ENCODE assay signal across 19 mouse cellular contexts in the genomic region with DNA sequence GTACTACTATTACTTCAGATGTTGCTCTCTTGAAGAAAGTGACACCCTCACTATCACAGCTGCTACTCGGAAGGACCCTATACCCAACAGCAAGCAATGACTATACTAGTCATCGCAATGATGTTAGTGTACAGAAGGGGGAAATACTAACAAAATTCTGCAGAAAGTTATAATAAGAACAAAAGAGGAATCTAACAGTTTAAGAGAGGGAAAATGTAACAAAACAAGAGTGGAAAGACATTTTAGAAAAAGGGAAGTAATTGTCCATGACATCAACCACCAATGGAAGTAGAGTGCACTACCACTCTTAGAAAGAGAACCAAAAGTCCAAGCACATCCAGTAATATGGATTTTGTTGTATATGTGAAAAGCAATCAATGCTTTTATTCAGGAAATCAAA.
"Had no signal": no experiment of that assay in that cellular context is flagged by ENCODE, and none has a peak within 500 bp of the region (broad histone marks: within the 10 kb centered on the region; RNA-seq: fewer than 3 reads in every experiment).

No protein-coding gene starts in this region.

- H3K27me3 ChIP-seq: liver, embryonic 13.5 days; megakaryocyte, embryonic 14.5 days; midbrain, embryonic 13.5 days; neural tube, embryonic 12.5 days; neural tube, embryonic 15.5 days; stomach, embryonic 15.5 days had no signal

- H3K36me3 ChIP-seq: liver, embryonic 13.5 days; midbrain, embryonic 10.5 days; midbrain, embryonic 13.5 days; neural tube, embryonic 12.5 days; neural tube, embryonic 15.5 days; stomach, embryonic 15.5 days had no signal

- H3K9ac ChIP-seq: liver, embryonic 13.5 days; midbrain, embryonic 13.5 days; neural tube, embryonic 12.5 days; neural tube, embryonic 15.5 days; stomach, embryonic 15.5 days had no signal

- ATAC-seq: midbrain, embryonic 13.5 days; midbrain, embryonic 16.5 days had no signal

- H3K4me3 ChIP-seq: liver, embryonic 13.5 days; megakaryocyte, embryonic 14.5 days; midbrain, embryonic 10.5 days; midbrain, embryonic 13.5 days; neural tube, embryonic 12.5 days; neural tube, embryonic 15.5 days; stomach, embryonic 15.5 days had no signal

- H3K4me1 ChIP-seq: liver, embryonic 13.5 days; megakaryocyte, embryonic 14.5 days; midbrain, embryonic 10.5 days; midbrain, embryonic 13.5 days; neural tube, embryonic 12.5 days; neural tube, embryonic 15.5 days; stomach, embryonic 15.5 days had no signal

- H3K4me2 ChIP-seq: liver, embryonic 13.5 days; midbrain, embryonic 13.5 days; neural tube, embryonic 12.5 days; neural tube, embryonic 15.5 days; stomach, embryonic 15.5 days had no signal

- H3K9me3 ChIP-seq: liver, embryonic 13.5 days; megakaryocyte, embryonic 14.5 days; midbrain, embryonic 10.5 days; midbrain, embryonic 13.5 days; neural tube, embryonic 12.5 days; neural tube, embryonic 15.5 days; stomach, embryonic 15.5 days had no signal

- DNase-seq: kidney, adult 18-20 months; kidney, adult 9 months; kidney, postnatal 14 days; kidney, postnatal 4 days; liver, embryonic 13.5 days; lung, adult 2 months; lung, postnatal 14 days; lung, postnatal 4 days; right cerebral cortex, adult 18-20 months; right cerebral cortex, postnatal 14 days; right cerebral cortex, postnatal 4 days; thymus, postnatal 25 days had no signal

- H3K27ac ChIP-seq: liver, embryonic 13.5 days; midbrain, embryonic 10.5 days; midbrain, embryonic 13.5 days; neural tube, embryonic 12.5 days; neural tube, embryonic 15.5 days; stomach, embryonic 15.5 days had no signal
